Mouse (Mus musculus) left cerebral cortex, adult 2 months (tissue): ENCODE measurements around the gene Arih1. TPM values are rescaled to one million over a fixed set of nuclear protein-coding genes. Genes with fewer than 3 reads are reported as not detected.

Experiments
- DNase-seq, 2 experiments: peaks; one replicate each; pipeline ENCODE4 v3.0.0; 2021 to 2022; ENCODE audit warnings: low spot score in 2 of 2, mixed read lengths in 1 of 2; ENCODE audit errors: extremely low spot score in 1 of 2
- H3K27ac ChIP-seq: fragments of 200-600 bp; 2 replicates; pipeline ENCODE4 v1.8.1; 2022
- H3K4me3 ChIP-seq: fragments of 200-600 bp; 2 replicates; pipeline ENCODE4 v1.8.1; 2022
- CTCF ChIP-seq: fragments of 200-600 bp; IDR thresholded peaks from 2 replicates; pipeline ENCODE4 v1.8.1; 2022; ENCODE audit warnings: antibody characterized with exemption, mild to moderate bottlenecking, moderate library complexity
- intact Hi-C: fragments of 180-260 bp; cut with DNase I; formaldehyde crosslinking; loops from one replicate; pipeline ENCODE4 v1.15.1; 2025
- total RNA-seq, 2 experiments: library from RNA; stranded (reverse); gene quantifications; 2 replicates each; pipeline ENCODE4 v1.2.3; 2021

The Arih1 gene
- total RNA-seq, 2 experiments from 2014 or later, result 118 to 130 TPM

- intact Hi-C loops, result loop anchor here (5.0 kb wide), 1 partner anchor 134 kb away; the partner anchor contains the start of gene Arih1
- TF ChIP-seq CTCF, result no peak
- peak within 1 kb of the TSS; percentile 66 for H3K4me3 ChIP-seq
- peak within 1 kb of the TSS; percentile 82 for H3K27ac ChIP-seq
- peak; percentile 88 for DNase-seq
Measured at GRCm38 (mm10) chr9:59353253-59353639, 133.2 kb downstream of the Arih1 start, which contains the start of gene Bbs4. Gene Bbs4 (minus strand): TSS chr9:59353508.

GRCm38 (mm10) chr9:59352586-59353252 lies 133.7 kb downstream of the Arih1 start:
- intact Hi-C loops, result loop anchor here (5.0 kb wide), 1 partner anchor 135 kb away; the partner anchor contains the start of gene Arih1
- H3K27ac ChIP-seq, result peak overlapping the region; percentile 82
- no peak for TF ChIP-seq CTCF
- DNase-seq, result no peak
- peak overlapping the region; percentile 66 for H3K4me3 ChIP-seq

- H3K4me3 ChIP-seq, result no peak overlapping the region
- no peak for DNase-seq
- no peak overlapping the region for H3K27ac ChIP-seq
- intact Hi-C loops, result no loop called here
- no peak for TF ChIP-seq CTCF
Measured at GRCm38 (mm10) chr9:59346176-59346575, 140.2 kb downstream of the Arih1 start.

GRCm38 (mm10) chr9:59340002-59340401 lies 146.4 kb downstream of the Arih1 start:
- intact Hi-C loops, result loop anchor here (5.0 kb wide), 1 partner anchor 222 kb away; no protein-coding TSS in a partner anchor
- DNase-seq, result no peak
- TF ChIP-seq CTCF, result peak; percentile 47

DNA sequence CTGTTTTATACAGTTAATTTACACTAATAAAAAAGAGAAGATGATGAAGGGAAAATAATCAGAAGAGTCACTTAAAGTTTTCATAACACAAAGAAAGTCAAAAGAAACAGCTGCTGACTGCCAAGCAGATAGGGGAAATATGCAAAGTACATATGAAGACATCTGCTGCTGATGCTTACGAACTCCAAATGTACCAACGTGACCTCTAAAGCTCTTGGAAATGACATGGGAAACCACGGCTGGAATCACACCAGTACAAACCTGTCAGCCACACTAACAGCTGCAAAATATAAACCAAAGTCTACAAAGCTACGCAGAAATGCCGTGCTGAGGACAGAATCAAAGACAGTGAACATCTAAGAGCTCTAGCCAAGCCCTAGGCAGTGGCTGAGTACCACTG lies 147.3 kb downstream of the Arih1 start:
- Histone ChIP-seq H3K27ac (no peak overlapping the region), H3K4me3 (no peak overlapping the region)
- TF ChIP-seq CTCF, result no peak
- DNase-seq, result no peak
- intact Hi-C loops, result no loop called here

More at GRCm38 (mm10) chr9:59340002-59340401, 146.4 kb downstream of the Arih1 start:
- H3K4me3 ChIP-seq, result no peak overlapping the region
- H3K27ac ChIP-seq, result no peak overlapping the region

- TF ChIP-seq CTCF, result no peak
- DNase-seq, result no peak
- intact Hi-C loops, result no loop called here
- Histone ChIP-seq H3K4me3 (no peak overlapping the region), H3K27ac (no peak overlapping the region)
Measured at GRCm38 (mm10) chr9:59338411-59338810, 148.0 kb downstream of the Arih1 start.

Other genes with a start within 250 kb of the Arih1 start
- 10 to 100 TPM; 16.2 to 16.3 TPM for gene Adpgk, start 195.1 kb downstream of the Arih1 start, total RNA-seq
- gene Bbs4, start 133.1 kb downstream of the Arih1 start, total RNA-seq, result 10 to 100 TPM; 41.7 to 44.5 TPM
- gene Hexa, start 52.9 kb upstream of the Arih1 start, total RNA-seq, result 10 to 100 TPM; 49.3 to 53.1 TPM
- gene Tmem202, start 53.2 kb upstream of the Arih1 start, total RNA-seq, result 1 to 10 TPM; 3.7 to 4.1 TPM
- gene Celf6, start 91.3 kb upstream of the Arih1 start, total RNA-seq, result 10 to 100 TPM; 28.8 to 30.6 TPM
- gene Parp6, start 130.7 kb upstream of the Arih1 start, total RNA-seq, result 100 to 1,000 TPM; 144 to 156 TPM
- 1,000 to 10,000 TPM; 1,277 to 1,324 TPM for gene Pkm, start 169.8 kb upstream of the Arih1 start, total RNA-seq
- gene Gramd2, start 193.5 kb upstream of the Arih1 start, total RNA-seq, result 10 to 100 TPM in 1 of 2 experiments, 1 to 10 TPM in 1; 8.6 to 10.7 TPM